Mouse (Mus musculus) A20 (cell line): ENCODE measurements around the gene Nrxn1.
"Not testable (repeated sequence)": the region's sequence is repeated elsewhere in the genome, so short reads cannot be mapped to it uniquely, and the experiment has no call there.

Experiments
- DNase-seq: peaks from one replicate; pipeline ENCODE4 v3.0.0-alpha.2; 2011; ENCODE audit warnings: low read depth, low spot score

Gene Nrxn1

DNA sequence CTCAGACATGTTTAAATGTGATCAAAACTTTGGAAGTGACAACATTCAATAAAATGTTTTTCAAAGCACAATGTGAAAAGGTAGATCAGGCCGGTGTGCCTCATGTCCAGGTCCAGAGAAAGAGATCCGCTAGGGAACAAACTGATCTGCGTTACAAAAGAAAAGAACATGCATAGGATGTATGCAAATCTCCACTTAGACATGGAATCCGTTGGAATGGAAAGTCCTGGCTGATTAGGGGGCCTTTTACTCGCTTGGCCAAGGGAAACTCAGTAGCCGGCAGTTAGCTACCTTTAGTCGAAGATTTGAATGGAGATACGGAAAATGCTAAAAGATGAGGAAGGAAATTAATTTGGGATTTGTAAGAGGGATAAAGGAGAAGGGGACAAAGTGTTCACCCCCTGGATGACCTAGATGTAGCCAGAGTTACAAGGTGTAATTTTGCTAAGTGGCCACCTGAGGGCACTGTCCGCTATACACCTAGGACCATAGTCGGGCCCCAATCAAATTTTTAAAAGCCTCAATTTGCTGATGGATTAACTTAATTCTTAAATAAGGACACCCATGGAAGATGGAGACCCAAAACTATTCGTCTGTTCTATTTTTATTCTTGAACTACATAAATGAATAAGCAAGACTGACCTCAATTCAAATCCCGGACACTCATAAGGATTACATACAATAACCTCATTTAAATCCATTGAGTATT, 508.9 kb downstream of the Nrxn1 start:
- peak; percentile 44 for DNase-seq

DNA sequence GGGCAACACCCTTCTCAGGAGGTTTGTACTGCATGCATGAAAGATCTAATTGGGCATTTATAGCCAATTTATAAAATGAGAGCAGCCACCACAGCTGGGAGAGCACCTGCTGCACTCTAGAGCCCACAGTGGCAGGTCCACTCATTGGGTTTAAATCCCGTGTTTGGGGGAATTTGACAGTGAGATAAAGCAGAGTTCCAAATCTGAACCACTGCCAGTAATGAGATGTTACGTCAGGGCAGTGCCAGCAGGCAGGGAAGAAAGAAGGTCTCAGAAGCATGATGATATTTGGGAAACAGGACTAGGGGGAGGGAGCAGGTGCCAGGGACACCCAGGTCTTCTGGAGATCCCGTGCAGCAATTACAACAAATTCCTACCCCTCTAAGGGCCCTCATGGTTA, 509.7 kb downstream of the Nrxn1 start:
- no peak for DNase-seq

DNA sequence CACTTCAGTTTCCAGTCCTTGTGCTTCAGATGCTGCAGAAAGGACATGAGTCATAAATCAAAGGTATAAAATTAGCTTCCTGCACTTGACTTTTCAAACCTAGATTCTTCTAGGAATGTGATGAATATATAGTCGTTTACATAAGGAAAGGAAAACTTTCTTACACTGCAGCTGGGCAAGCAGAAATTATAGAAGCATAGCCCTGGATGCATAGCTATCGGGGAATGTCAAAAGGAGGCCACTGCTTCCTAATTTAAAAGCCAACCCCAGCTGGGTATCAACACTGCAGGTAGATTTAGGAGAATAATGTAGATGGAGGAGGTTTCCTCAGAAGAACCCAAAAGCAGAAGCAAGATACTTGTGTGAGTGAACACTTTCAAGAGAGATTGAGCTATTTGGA, 523.0 kb downstream of the Nrxn1 start:
- DNase-seq: no peak

DNA sequence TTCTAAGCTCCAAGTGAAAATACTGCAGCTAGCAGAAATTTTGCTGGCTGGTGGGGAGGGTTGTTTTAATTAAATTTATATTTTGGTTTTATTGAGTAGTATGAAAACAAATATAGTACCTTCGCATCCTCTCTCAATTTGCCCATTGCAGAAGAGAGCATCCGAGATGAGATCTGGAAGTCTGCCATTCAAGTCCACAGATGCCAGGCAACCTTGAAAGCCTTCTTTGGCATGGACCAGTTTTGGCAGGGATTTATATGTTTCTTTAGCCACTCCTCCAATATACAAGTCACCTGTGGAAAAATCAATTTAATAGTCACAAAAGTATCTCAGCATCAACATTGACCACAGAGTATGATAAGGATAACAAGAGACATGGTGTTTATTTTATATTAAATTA, 527.7 kb downstream of the Nrxn1 start:
- DNase-seq: no peak

DNA sequence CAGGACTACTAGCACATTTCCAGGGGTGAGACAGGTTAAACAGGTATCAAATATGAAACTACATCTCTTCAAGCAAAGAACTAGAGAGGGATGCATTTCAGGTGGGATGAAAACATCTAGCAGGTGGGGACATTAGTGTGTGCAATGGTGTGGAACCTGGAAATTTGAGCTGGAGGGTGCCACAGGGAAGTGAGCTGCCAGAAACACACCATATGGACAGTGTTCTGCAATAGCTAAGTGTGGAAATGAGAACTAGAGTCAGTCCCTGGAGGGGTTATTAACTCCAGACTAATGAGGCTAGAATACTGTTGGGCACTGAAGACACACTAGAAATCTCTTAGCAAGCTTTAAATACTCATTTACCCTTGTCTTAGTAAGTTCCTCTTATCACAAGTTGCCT, 536.5 kb downstream of the Nrxn1 start:
- DNase-seq: no peak

DNA sequence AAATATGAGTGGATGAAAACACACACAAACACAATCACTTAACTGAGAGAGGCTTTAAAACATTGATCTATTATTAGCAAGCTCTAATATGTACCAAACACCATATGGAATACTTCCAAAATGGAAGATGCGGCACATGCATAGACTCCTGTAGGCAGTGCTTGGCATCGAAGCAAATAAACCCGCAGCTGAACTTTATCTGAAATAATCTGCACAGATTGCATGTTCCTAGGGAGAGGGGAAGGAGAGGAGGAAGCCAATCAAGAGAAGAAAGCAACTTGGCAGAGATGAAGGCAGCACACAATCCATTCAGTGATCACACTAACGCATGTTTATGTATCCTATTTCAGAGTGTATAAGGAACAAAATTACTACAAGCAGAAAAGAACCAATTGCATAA, 542.5 kb downstream of the Nrxn1 start:
- DNase-seq: no peak

DNA sequence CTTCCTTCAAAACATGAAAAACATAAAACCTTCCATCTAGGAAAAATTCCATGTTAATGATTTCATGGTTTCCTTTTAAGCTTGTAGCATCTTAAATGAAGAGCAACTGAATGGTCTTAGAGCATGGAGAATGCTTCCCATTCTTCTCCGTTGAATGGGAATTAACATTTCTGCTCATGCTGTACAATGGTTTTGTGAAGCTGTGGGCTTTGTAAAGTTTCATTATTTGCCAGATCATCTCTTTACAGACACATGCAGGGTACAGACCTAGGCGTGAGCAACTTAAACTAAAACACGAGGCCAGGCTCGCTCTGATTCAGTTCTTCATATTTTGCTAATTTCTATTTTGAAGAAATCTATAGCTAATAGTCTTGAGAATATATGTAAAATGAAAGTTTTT, 546.1 kb downstream of the Nrxn1 start:
- DNase-seq: no peak

DNA sequence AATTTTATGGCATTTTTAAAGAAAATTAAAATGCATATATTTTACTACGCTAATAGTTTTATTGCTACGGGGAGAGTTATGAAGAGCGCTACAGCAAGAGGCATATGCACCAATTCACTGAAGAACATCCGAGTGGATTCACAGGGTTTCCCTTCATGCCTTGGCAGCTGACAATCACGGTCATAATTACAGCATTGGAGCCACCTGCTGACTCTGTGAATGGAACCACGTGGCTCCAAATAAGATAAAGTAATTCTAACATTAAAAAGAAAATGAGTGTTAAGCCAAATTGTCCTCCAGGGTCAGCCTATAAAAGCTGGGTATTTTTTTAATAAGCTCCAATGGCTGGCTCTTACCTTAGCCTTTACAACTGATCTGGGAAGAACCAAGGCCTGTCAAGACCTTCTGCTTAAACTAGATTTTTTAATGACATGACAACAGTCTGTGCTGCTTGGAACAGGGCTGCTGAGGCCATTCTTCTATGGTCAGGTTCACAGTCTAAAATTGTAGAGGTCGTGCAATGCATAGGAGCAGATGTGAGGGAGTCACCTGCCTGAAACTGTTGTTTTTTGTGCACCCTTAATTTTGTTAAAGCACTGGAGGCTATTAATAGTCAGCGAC, 548.1 kb downstream of the Nrxn1 start:
- DNase-seq: no peak

DNA sequence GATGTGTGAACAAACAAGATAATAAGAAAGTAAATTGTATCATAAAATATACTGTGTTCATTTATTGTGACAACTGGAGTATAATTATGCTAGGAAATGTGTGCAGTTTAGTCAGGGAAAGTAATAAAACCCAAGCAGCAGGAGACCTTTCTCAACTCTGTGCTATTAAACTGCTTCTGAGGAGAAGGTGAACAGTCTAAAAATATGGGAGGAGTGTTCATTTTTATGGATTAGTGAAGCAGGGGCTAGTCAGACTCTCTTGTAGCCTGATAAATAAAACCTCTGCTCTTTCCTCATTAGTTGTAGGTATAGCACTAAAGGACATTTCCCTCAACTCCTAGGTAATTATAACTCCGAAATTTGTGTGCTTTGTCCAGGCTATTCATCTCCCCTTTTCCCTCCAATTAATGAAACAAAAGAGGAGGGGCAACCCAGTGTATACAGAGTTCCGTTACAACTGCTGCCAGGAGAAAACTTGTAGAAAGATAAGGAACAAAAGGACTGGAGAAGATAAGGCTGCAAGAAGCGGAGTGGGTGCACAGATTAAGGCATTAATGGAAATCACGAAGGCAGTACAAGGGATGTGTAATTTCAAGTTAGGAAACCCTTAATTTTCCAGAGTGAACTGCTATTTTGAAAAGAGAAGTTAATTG, 548.8 kb downstream of the Nrxn1 start:
- DNase-seq: no peak

DNA sequence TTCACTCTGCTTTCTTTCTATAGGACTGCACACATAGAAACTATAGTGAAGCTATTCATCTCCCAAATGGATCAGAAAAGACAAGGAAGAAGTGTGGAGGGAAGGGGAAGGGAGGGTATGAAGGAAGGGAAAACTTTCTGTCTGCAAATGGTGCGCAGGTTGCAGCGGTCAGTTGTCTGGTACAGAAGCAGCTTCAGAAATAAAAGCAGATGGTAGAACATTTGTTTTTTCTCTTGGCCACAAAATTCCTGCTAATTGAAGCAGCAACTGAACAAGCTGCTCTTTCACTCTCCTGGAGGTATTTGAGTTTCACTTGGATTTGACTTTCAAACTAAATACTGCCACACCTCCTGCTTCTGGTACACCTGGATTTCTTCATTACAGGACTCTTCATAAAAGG, 561.4 kb downstream of the Nrxn1 start:
- DNase-seq: no peak

DNA sequence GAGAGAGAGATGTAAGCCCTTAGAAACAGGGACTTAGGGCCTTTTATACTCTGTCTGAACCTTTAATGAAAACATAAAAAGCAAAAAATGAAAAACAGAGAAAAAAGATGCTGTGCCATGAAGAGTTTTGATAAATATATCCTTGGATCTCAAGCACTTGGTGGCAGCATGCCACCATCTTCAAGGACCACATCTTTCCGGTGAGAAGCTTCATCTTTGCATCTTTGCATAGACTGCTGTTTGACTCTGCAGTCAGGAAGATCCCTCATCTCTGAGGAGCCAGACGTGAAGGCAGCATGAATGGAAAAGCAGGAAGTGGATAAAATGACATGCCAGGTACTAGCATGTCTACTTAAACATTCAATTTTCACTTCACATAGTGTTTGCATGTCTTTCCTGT, 586.8 kb downstream of the Nrxn1 start:
- no peak for DNase-seq

DNA sequence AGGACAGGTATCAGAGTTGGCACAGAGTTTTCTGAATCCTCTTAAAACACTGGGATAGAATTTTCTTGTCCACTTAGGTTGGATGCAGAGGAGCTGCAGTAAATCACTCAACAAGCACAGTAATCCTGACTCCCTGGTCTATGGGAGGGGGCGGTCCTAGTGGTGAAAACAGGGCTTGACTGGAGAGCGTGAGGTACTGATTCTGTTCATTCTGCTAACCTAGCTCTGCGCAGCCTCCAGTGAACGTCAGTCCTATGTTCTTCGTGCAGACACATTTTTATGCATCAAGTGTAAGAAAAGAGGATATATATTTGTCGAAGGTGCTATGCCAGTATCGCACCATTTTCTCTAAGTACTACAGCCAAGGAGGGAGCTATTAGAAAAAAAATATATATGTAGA, 588.9 kb downstream of the Nrxn1 start:
- DNase-seq: not testable (repeated sequence)

DNA sequence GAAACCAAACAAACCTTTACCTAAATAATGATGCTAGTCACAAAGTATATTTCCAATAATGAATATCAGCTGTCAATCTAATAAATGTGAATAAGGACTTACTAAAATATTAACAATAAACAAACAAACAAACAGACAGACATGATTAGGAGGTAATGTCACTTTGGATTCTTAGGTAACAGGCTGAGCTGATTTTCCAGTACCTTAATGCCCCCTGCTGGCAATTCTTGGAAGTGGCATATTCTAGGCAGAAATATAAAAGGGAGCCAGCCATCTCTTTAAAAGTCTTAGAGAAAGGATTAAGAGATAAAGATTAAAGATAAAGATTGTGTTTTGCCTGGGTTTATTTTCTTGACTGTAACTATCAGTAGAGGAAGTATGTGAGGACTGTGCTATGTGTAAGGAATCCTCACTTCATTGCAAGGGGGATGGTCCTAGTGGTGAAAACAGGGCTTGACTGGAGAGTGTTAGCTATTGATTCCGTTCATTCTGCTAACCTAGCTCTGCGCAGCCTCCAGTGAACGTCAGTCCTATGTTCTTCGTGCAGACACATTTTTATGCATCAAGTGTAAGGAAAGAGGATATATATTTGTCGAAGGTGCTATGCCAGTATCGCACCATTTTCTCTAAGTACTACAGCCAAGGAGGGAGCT, 591.7 kb downstream of the Nrxn1 start:
- peak; percentile 23 for DNase-seq

DNA sequence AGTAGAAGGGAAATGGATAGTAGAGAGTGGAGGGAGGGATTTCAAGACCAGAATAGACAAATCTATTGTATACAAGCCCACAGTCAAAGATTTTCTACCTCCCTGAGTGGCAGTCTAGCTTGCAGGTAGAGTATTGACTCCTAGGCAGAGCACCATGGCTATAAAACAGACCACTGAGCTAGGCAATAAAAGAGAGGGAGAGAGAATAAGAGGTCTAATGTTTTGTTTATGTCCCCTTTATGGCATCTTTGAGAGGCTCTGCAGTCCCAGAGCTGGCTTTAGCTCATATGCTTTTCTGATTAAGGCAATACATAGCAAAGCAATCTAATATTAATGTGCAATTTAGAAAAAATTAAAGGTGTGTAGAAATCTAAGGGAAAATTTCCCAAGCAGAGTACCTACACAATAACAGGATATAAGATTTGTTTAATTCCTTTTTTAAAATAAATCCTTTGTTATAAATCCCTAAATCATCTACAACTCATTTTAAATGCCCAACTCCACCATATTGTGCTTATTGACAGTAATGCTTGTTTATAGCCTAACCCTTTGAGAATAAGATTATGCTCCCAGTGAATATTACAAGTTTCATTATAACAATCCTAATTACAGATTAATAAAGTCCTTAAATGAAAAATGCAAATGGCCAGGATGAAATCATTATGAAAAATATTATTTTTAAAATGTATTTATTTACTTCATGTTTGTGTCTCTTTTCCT, 613.2 kb downstream of the Nrxn1 start:
- no peak for DNase-seq

DNA sequence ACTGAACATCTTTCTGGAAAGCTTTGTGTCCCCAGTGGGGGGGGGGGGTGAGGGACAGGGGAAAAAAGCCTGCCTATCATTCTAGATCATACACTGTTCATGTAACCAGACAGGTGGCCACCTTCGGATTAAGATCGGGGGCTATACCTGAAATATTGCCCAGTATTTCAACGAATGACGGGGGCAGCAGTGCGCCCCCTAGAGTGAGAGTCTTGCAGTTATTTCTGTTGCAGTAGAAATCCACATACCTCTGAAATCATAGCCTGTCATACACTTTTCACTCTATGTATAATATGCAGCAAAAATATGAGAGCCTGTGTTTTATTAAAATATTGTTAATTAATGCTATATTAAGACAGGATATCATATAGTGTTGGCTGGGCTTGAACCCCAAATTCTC, 636.1 kb downstream of the Nrxn1 start:
- no peak for DNase-seq

DNA sequence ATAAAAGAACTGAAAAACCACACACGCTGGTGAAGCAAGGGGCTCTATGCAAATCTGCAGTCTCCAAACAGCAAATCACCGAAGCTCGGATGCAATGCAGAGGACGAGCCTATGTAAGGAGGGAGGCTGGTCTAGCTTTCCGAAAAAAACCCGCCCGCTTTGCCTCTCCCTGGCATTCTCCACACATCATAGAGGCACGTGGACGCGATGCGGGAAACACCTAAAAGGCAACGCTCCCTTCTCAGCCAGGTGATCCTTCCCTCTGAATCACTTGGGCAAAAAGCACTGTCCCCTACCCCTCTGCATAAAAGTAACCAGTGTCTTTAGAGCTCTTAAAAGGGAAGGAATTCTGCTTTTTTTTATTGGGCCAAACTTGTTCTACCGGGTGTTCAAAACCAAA, 637.0 kb downstream of the Nrxn1 start:
- no peak for DNase-seq

DNA sequence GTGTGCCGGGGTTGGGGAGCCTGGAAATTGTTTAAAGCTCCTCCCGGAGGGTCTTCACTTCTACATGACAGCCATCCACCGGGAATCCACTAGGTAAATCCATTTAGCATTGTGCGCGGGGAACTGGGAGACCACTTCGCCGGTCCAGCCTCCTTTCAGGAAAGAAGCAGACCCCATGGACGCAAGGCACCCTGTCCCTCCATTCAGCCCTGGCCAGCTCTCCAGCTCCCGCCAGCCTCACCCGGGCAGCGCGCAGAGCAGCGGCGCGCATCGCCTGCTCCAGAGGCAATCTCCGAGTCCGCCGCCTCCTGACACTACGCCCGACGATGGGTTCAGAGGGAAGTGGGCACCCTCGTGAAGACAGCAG, 637.5 kb downstream of the Nrxn1 start:
- no peak for DNase-seq

DNA sequence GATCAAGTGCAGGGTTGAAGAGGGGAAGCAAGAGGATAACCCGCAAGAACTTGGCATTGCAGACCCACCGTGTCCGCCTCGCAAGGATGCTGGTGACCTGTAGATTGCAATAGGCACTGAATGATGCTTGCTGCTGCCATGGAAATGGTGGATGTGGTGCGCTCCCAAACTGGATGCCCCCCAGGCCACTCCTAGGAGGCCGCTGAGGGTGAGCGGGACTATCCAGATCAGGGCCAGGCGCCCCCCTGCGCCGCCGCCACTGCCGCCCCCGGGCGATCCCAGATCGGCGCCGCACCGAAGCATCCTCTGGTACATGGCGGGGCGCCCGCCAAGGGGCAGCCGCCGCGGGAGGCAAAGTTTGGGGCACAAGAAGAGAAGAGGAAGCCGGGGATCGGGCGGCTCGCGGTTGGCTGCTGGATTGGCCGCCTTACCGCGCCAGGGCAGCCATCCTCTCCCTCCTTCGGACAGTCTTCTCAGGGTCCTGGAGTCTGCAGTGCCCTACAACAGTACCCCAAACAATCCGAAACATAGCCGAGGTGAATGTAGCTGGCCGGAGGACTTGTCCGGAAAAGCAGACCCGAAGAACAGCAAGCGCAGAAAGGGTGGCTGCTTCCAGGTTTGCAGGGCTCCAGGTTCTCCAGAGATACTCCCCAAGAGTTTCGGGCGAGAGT, 638.0 kb downstream of the Nrxn1 start:
- DNase-seq: no peak

DNA sequence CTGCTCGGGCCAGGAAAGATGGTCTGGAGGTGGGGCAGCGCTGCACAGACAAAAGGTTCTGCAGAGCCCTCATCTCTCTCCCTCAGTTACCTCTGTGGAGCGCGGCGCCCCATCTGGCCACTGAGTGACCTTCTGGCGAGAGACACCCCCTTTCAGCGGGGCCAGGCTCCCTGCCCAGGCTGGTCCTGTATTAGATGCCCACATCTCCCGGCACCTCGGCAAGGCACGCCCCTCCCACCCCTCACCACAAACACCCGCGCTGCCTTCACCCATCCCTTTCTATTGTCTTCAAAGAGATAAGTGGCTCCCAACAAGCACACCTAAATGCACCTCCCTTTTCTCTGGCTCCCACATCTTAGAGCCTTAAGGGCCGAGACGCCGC, 638.5 kb downstream of the Nrxn1 start:
- no peak for DNase-seq

DNA sequence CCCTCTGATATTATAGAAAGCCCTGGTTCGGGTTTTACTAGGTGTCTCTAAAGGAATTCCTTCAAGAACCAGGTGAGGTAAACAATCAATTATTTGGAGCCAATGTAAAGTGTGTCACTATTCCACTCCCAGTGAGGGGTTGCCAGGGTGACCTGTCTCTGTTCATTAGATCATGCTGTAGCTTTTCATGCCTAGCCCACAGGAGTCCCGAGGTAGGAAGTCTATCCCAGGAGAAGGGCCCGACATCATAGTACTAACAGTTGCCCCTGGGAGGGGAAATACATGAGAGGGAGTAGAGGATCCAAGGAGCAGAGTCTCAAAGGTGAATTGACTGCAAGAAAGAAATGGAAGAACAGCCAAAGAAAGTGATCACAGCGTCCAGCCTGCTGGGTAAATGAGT, 639.6 kb downstream of the Nrxn1 start:
- DNase-seq: no peak

DNA sequence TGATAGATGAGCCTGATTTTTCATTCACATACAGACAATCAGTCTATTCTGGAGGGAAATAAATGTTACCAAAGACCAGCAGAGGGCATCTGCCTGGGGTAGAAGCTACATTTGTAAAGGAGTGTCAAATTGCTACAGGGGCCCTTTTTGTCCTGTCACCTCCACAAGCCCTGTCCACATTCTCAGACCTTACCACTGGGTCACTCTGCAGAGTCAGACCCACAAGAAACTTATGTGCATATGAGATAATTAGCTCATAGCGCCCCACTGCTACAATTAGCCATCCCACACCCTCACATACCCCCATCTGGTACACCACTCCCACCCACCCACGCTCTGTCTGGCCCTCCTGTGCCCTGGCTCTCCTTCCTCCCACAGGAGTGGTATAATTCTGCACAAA, 640.1 kb downstream of the Nrxn1 start:
- DNase-seq: no peak

DNA sequence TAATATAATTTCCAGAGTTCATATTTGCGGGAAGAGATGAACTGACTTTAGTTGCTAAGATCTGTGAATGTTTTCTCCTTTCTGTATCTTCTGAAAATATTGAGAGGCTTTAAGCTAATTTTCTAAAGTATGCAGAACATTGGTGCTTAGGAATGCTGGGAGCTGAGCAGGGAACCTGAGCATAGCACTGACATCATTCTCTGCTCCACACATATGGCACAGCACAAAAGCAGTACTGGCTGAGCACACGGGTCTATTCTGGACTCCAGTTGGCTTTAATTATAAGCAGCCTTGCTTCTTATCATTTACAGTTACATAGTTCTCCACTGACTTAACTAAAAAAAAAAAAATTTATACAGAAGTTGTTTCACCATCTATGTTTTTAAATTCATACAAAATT, 641.5 kb downstream of the Nrxn1 start:
- no peak for DNase-seq
